Mouse (Mus musculus) limb, embryonic 14.5 days (tissue): Measurements from ENCODE around the gene Zswim7. TPM values are rescaled to one million over a fixed set of nuclear protein-coding genes. Genes with fewer than 3 reads are reported as not detected.
A peak's percentile ranks its signal among the peaks of the same experiment; 100 is the strongest.

Source experiments
- ATAC-seq: fragments of 200-750 bp; cut with Nextera tagmentation; 2 replicates; pipeline ENCODE4 v1.8.0; 2017; ENCODE audit warnings: low read depth, moderate number of reproducible peaks, moderate TSS enrichment; ENCODE audit not compliant: low FRiP score
- DNase-seq: peaks from one replicate; pipeline ENCODE4 v3.0.0-alpha.2; 2015; ENCODE audit warnings: low spot score
- H3K27ac ChIP-seq: fragments of 300-500 bp; sonication (generic); replicated peaks from 2 replicates; pipeline ENCODE4 v1.5.1; 2014; ENCODE audit warnings: low read depth, mild to moderate bottlenecking, low read length, moderate library complexity, mixed read lengths
- H3K27me3 ChIP-seq: fragments of 300-500 bp; sonication (generic); 2 replicates; pipeline ENCODE4 v1.6.1; 2014; ENCODE audit warnings: low read length, mixed read lengths; ENCODE audit not compliant: control insufficient read depth, insufficient read depth
- H3K36me3 ChIP-seq: fragments of 300-500 bp; sonication (generic); 2 replicates; pipeline ENCODE4 v1.6.1; 2014; ENCODE audit warnings: mild to moderate bottlenecking, low read length, moderate library complexity, mixed read lengths; ENCODE audit not compliant: control insufficient read depth, insufficient read depth
- H3K4me1 ChIP-seq: fragments of 300-500 bp; sonication (generic); 2 replicates; pipeline ENCODE4 v1.6.1; 2014; ENCODE audit warnings: antibody characterized with exemption, low read length, mixed read lengths; ENCODE audit not compliant: control insufficient read depth, insufficient read depth
- H3K4me2 ChIP-seq: fragments of 300-500 bp; sonication (generic); replicated peaks from 2 replicates; pipeline ENCODE4 v1.6.1; 2014; ENCODE audit warnings: low read depth, mild to moderate bottlenecking, low read length, moderate library complexity; ENCODE audit not compliant: severe bottlenecking
- H3K4me3 ChIP-seq: fragments of 300-500 bp; sonication (generic); replicated peaks from 2 replicates; pipeline ENCODE4 v1.5.1; 2014; ENCODE audit warnings: low read length
- H3K9ac ChIP-seq: fragments of 300-500 bp; sonication (generic); 2 replicates; pipeline ENCODE4 v1.6.1; 2014; ENCODE audit warnings: mild to moderate bottlenecking, low read depth, low read length, moderate library complexity; ENCODE audit not compliant: severe bottlenecking
- H3K9me3 ChIP-seq: fragments of 300-500 bp; sonication (generic); 2 replicates; pipeline ENCODE4 v1.6.1; 2016; ENCODE audit warnings: low read length; ENCODE audit not compliant: control insufficient read depth
- POLR2A ChIP-seq: fragments of 200-500 bp; IDR thresholded peaks from 2 replicates; pipeline ENCODE4 v1.8.0; 2012; ENCODE audit warnings: inconsistent platforms, mild to moderate bottlenecking, moderate library complexity, borderline replicate concordance; ENCODE audit not compliant: insufficient read depth, insufficient read length; ENCODE audit errors: extremely low read depth
- WGBS: fragments of 180-500 bp; shearing (Covaris S2); extraction: QIAGEN DNeasy Blood & Tissue Kit; methylation state at CpG from one replicate; pipeline ENCODE4 v1.1.7; 2014; 5-methylcytosine and 5-hydroxymethylcytosine counted together
- polyA plus RNA-seq, 2 experiments: library from polyadenylated mRNA; depleted of rRNA in 1 of 2; stranded (reverse) in 1 of 2; unstranded in 1 of 2; fragments of >200 nt; fragmentation: Nextera tagmentation in 1 of 2; extraction: Ambion mirVana in 1 of 2; gene quantifications; 2 replicates each; pipeline versions ENCODE4 v1.2.1 to v1.2.3; 2012 to 2014

Zswim7 gene
- polyA plus RNA-seq, 2 experiments = 19.2 to 23.1 TPM

DNA sequence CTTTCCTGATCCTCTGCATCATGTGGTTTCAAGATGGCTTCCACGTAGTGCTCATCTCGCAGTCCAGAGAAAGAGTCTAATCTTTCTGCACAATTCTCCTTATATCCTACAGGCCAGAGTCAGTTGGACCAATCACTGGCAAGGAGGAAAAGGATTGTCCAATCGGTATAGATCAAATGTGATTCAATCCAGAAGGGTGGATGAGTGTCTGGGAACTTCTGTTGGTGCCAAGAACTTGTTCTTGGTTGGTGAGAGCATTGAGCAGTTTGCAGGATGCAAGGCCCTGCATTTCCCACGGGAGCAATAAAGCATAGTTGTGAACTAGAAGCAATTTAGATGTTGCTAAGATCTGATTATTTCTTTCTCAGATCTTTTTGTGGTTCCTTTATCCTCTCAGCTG lies 36.7 kb downstream of the Zswim7 start:
- DNase-seq (no peak), ATAC-seq (no peak)
- Histone ChIP-seq H3K27me3 (no peaks in the 10 kb centered on the region), H3K4me3 (no peak overlapping the region), H3K9ac (no peak overlapping the region), H3K4me2 (no peak overlapping the region), H3K27ac (no peak overlapping the region), H3K36me3 (no peaks in the 10 kb centered on the region), H3K9me3 (no peaks in the 10 kb centered on the region), H3K4me1 (peaks cover 10% of the 10 kb centered on the region; the same call in 1 of the 2 replicates)
- TF ChIP-seq POLR2A = no peak
- 90% methylated on average over 4 of the region's 4 CpGs for WGBS

DNA sequence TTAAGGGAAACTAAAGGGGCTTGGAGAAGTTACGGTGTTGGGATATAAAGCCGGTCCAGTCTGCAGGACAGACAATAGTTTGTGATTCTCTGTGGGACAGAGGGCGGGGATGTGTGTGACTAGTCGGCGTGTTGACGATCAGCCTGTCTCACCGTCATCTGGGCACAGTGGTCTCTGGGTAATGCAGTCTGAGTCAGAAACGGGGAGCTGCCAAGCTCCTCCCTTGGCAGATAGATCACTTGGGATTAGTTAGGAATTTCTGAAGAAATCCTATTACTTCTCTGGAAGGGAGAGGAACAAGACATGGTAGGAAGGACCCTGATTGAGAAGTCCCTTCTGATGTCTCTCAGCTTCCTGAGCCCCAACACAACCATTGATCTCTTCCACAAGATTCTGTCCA lies 37.3 kb downstream of the Zswim7 start:
- Histone ChIP-seq H3K9ac (no peak overlapping the region), H3K27me3 (no peaks in the 10 kb centered on the region), H3K27ac (no peak overlapping the region), H3K4me1 (peaks cover 6% of the 10 kb centered on the region; the same call in 1 of the 2 replicates), H3K9me3 (no peaks in the 10 kb centered on the region), H3K4me3 (no peak overlapping the region), H3K36me3 (no peaks in the 10 kb centered on the region), H3K4me2 (no peak overlapping the region)
- DNase-seq (no peak), ATAC-seq (no peak)
- WGBS = 79% methylated on average over 8 of the region's 8 CpGs
- TF ChIP-seq POLR2A = no peak

DNA sequence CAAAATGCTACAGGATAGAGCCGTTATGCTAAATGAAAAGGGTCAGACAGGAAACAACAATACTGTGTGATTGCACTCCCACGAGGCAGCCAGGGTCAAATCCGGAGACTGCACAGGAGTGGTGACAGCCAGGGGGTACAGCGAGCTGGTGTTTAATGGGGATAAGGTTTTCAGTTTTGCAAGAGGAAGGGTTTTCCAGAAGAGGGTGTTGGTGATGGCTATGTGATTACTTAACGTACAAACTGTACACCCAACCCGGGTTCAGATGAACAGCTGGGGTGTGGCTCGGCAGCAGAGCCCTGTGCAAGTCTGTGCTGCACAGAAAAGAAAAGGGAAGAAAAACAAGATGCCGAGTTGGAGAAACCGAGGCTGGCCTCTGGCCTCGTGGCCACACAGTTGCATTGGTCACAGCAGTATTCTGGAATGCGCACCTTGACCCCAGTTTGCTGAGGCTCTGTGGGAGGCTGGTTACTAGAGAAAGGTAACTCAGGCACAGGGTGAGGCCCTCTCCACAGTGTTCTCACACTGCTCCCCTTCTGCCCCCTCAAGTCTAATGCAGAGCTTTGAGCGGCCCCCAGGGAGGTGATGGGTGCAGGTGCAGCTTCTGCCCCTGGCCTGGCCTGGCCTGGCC lies 40.4 kb downstream of the Zswim7 start:
- Histone ChIP-seq H3K9ac (no peak overlapping the region), H3K9me3 (no peaks in the 10 kb centered on the region), H3K4me1 (peaks cover 6% of the 10 kb centered on the region; the same call in 1 of the 2 replicates), H3K4me3 (no peak overlapping the region), H3K4me2 (no peak overlapping the region), H3K27ac (no peak overlapping the region), H3K36me3 (no peaks in the 10 kb centered on the region), H3K27me3 (no peaks in the 10 kb centered on the region)
- WGBS = 70% methylated on average over 12 of the region's 12 CpGs
- ATAC-seq = no peak
- no peak for TF ChIP-seq POLR2A
- DNase-seq = no peak

DNA sequence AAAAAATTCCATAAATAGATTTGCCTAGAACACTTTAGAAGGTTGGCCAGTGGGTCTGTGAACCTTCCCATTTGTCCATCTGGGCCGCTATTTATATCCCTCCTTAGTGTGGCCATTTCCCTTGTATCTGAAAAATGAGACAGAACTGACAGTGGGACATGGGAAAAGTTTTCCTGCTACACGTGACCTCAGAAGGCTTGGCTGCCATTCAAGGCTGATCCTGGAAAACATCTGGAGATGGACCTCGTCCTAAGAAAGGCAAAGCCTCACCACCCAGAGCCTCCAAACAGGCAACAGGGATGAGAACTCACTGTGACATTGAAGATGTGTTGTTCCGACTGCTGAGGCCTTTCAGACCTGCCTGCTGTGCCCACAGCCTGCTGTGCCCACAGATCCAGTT lies 56.4 kb downstream of the Zswim7 start:
- no peak overlapping the region for H3K9ac ChIP-seq
- H3K4me2 ChIP-seq = no peak overlapping the region
- H3K27me3 ChIP-seq = no peaks in the 10 kb centered on the region
- no peak overlapping the region for H3K4me3 ChIP-seq
- no peaks in the 10 kb centered on the region; the same call in 1 of the 2 replicates for H3K36me3 ChIP-seq
- no peaks in the 10 kb centered on the region; the same call in 1 of the 2 replicates for H3K4me1 ChIP-seq
- H3K9me3 ChIP-seq = no peaks in the 10 kb centered on the region
- TF ChIP-seq POLR2A = no peak
- WGBS = 55% methylated on average over 4 of the region's 4 CpGs
- DNase-seq = peak; percentile 31
- H3K27ac ChIP-seq = no peak overlapping the region
- no peak for ATAC-seq

DNA sequence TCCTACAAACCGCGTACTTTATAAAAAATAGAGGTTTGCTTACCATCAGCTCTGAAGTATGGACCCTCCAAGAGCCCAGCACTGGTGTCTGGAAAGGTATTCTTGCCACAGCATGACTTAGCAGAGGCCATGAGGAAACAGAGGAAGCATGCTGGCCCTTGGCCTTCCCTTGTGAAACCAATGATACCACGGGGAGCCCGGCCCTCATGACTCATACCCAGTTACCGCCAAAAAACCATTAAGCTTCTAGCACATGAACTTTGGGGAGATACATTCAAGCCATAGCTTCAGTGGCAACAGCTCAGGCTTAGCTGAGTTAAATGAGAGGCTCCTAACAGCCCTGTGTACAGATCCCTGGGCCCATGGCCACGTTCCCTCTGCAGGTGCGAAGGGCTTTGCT lies 57.2 kb downstream of the Zswim7 start:
- no peaks in the 10 kb centered on the region; the same call in 1 of the 2 replicates for H3K4me1 ChIP-seq
- ATAC-seq = no peak
- H3K36me3 ChIP-seq = no peaks in the 10 kb centered on the region; the same call in 1 of the 2 replicates
- H3K9ac ChIP-seq = no peak overlapping the region
- 89% methylated on average over 7 of the region's 7 CpGs for WGBS
- no peak overlapping the region for H3K4me3 ChIP-seq
- no peaks in the 10 kb centered on the region for H3K27me3 ChIP-seq
- peak; percentile 7 for DNase-seq
- H3K9me3 ChIP-seq = no peaks in the 10 kb centered on the region
- H3K4me2 ChIP-seq = no peak overlapping the region
- TF ChIP-seq POLR2A = no peak
- H3K27ac ChIP-seq = no peak overlapping the region

DNA sequence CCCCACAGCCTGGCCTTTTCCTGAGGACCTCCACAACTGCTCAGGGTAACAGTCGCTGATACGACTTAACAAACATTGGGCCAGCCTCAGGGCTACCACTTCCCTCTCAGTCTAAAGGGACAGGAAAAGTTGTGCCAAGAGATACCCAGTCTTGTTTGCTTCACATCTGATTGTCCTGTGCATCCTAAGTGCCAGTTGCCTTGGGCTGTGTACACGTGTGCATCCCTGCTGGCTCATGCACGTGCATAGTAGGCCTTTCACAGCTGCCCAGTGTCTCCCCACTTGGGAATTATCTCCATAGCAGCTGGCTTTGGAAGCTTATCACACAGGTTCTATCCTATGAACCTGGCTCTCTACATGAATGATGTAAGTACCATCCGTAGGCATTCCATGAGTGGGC lies 57.8 kb downstream of the Zswim7 start:
- ATAC-seq (no peak), DNase-seq (no peak)
- H3K27ac ChIP-seq = no peak overlapping the region
- H3K36me3 ChIP-seq = no peaks in the 10 kb centered on the region; the same call in 1 of the 2 replicates
- no peaks in the 10 kb centered on the region; the same call in 1 of the 2 replicates for H3K4me1 ChIP-seq
- no peaks in the 10 kb centered on the region for H3K27me3 ChIP-seq
- no peak overlapping the region for H3K4me2 ChIP-seq
- H3K4me3 ChIP-seq = no peak overlapping the region
- TF ChIP-seq POLR2A = no peak
- 88% methylated on average over 5 of the region's 5 CpGs for WGBS
- no peak overlapping the region for H3K9ac ChIP-seq
- H3K9me3 ChIP-seq = no peaks in the 10 kb centered on the region
